Mouse (Mus musculus) CH12.LX (cell line): ENCODE results near the gene Scn9a. TPM values are rescaled to one million over a fixed set of nuclear protein-coding genes. Genes with fewer than 3 reads are reported as not detected.

Source experiments
- DNase-seq: peaks from one replicate; pipeline ENCODE4 v3.0.0-alpha.2; 2013; ENCODE audit errors: extremely low read depth
- H3K27ac ChIP-seq: 2 replicates; pipeline ENCODE4 v1.5.1; 2012; ENCODE audit warnings: low read depth, mild to moderate bottlenecking, control low read depth, moderate library complexity; ENCODE audit not compliant: insufficient read depth
- H3K27me3 ChIP-seq: replicated peaks from 2 replicates; pipeline ENCODE3; 2012; ENCODE audit warnings: inconsistent platforms
- H3K36me3 ChIP-seq, 2 experiments: replicated peaks in 1 of 2; 2 replicates each; pipeline versions ENCODE3 to v1.6.1; 2012; ENCODE audit warnings: inconsistent platforms in 1 of 2, low read length in 1 of 2, mild to moderate bottlenecking in 1 of 2, mixed read lengths in 1 of 2, moderate library complexity in 1 of 2; ENCODE audit not compliant: control insufficient read depth in 1 of 2, insufficient read depth in 1 of 2
- H3K4me1 ChIP-seq, 2 experiments: 2 replicates each; pipeline ENCODE4 v1.6.1; 2012; ENCODE audit warnings: inconsistent platforms in 1 of 2, moderate library complexity in 1 of 2; ENCODE audit not compliant: insufficient read depth in 2 of 2, control insufficient read depth in 1 of 2
- H3K4me2 ChIP-seq: 2 replicates; pipeline ENCODE4 v1.6.1; 2012; ENCODE audit warnings: low read depth, mild to moderate bottlenecking, control low read depth; ENCODE audit not compliant: poor library complexity, insufficient read depth, severe bottlenecking
- H3K4me3 ChIP-seq, 3 experiments: fragments of 150-350 bp in 1 of 3; sonication (generic) in 1 of 3; replicated peaks in 1 of 3; 2 replicates each; pipeline versions ENCODE3 to v1.5.1; 2011 to 2012; ENCODE audit warnings: low read depth in 2 of 3, low read length in 2 of 3, mild to moderate bottlenecking in 2 of 3, moderate library complexity in 2 of 3, control low read depth in 1 of 3, improper control_type of control experiment in 1 of 3, inconsistent platforms in 1 of 3, mixed read lengths in 1 of 3; ENCODE audit not compliant: poor library complexity in 1 of 3
- H3K79me2 ChIP-seq: replicated peaks from 2 replicates; pipeline ENCODE4 v1.6.1; 2012; ENCODE audit warnings: mild to moderate bottlenecking, moderate library complexity; ENCODE audit not compliant: control insufficient read depth, poor library complexity, insufficient read depth, severe bottlenecking; ENCODE audit errors: extremely low read depth
- H3K9ac ChIP-seq: 2 replicates; pipeline ENCODE4 v1.6.1; 2012; ENCODE audit warnings: low read depth, mild to moderate bottlenecking, control low read depth, moderate library complexity; ENCODE audit not compliant: insufficient read depth
- H3K9me3 ChIP-seq: replicated peaks from 2 replicates; pipeline ENCODE3; 2012; ENCODE audit warnings: low read length, inconsistent platforms, mixed read lengths
- BHLHE40 ChIP-seq: IDR thresholded peaks from 2 replicates; pipeline ENCODE4 v1.6.1; 2011; ENCODE audit warnings: mild to moderate bottlenecking, low read depth, low read length, improper control_type of control experiment
- CHD1 ChIP-seq: IDR thresholded peaks from 2 replicates; pipeline ENCODE4 v1.6.1; 2012; ENCODE audit warnings: low read depth, low read length, improper control_type of control experiment, inconsistent platforms
- CTCF ChIP-seq, 2 experiments: IDR thresholded peaks in 1 of 2; conservative IDR thresholded peaks in 1 of 2; 2 replicates each; pipeline ENCODE4 v1.5.1; 2011 to 2012; ENCODE audit warnings: low read depth in 2 of 2, low read length in 2 of 2, improper control_type of control experiment in 1 of 2, inconsistent platforms in 1 of 2, mild to moderate bottlenecking in 1 of 2, moderate library complexity in 1 of 2
- HCFC1 ChIP-seq: IDR thresholded peaks from 2 replicates; pipeline ENCODE4 v1.6.1; 2012; ENCODE audit warnings: low read depth, mild to moderate bottlenecking, inconsistent platforms, low read length, improper control_type of control experiment
- IRF4 ChIP-seq: IDR thresholded peaks from 2 replicates; pipeline ENCODE4 v1.6.1; 2014; ENCODE audit warnings: low read depth, mild to moderate bottlenecking, inconsistent platforms, low read length, improper control_type of control experiment
- JUN ChIP-seq: IDR thresholded peaks from 2 replicates; pipeline ENCODE4 v1.6.1; 2011; ENCODE audit warnings: low read depth, mild to moderate bottlenecking, low read length, improper control_type of control experiment, moderate library complexity; ENCODE audit not compliant: insufficient read depth
- MAZ ChIP-seq: IDR thresholded peaks from 2 replicates; pipeline ENCODE4 v1.6.1; 2012; ENCODE audit warnings: low read depth, mild to moderate bottlenecking, inconsistent platforms, low read length, improper control_type of control experiment, moderate library complexity
- MEF2A ChIP-seq: IDR thresholded peaks from 2 replicates; pipeline ENCODE4 v1.6.1; 2014; ENCODE audit warnings: low read depth, mild to moderate bottlenecking, inconsistent platforms, low read length, improper control_type of control experiment, borderline replicate concordance
- MXI1 ChIP-seq: IDR thresholded peaks from 2 replicates; pipeline ENCODE4 v1.6.1; 2011; ENCODE audit warnings: mild to moderate bottlenecking, low read depth, low read length, improper control_type of control experiment
- NRF1 ChIP-seq: IDR thresholded peaks from 2 replicates; pipeline ENCODE4 v1.6.1; 2014; ENCODE audit warnings: low read depth, mild to moderate bottlenecking, inconsistent platforms, low read length, improper control_type of control experiment, moderate library complexity
- TBP ChIP-seq: conservative IDR thresholded peaks from 2 replicates; pipeline ENCODE4 v1.6.1; 2011; ENCODE audit warnings: low read depth, low read length, improper control_type of control experiment
- USF1 ChIP-seq: IDR thresholded peaks from 2 replicates; pipeline ENCODE4 v1.6.1; 2014; ENCODE audit warnings: low read depth, mild to moderate bottlenecking, inconsistent platforms, low read length, improper control_type of control experiment
- USF2 ChIP-seq: conservative IDR thresholded peaks from 2 replicates; pipeline ENCODE4 v1.6.1; 2011; ENCODE audit warnings: low read depth, low read length, improper control_type of control experiment
- ZC3H11A ChIP-seq: IDR thresholded peaks from 2 replicates; pipeline ENCODE4 v1.6.1; 2012; ENCODE audit warnings: low read depth, mild to moderate bottlenecking, inconsistent platforms, low read length, improper control_type of control experiment
- dilution Hi-C: fragments of 300-500 bp; cut with MboI; formaldehyde crosslinking; loops from 2 replicates; pipeline ENCODE4 v1.14.3; 2020; ENCODE audit warnings: low sequenced_read_pairs; ENCODE audit not compliant: extremely low pct_unique_long_range_greater_than_20kb, extremely low pct_ligation_motif_present
- in situ Hi-C: fragments of 300-500 bp; cut with MboI; formaldehyde crosslinking; loops from 3 replicates; pipeline ENCODE4 v1.14.3; 2019; ENCODE audit warnings: low sequenced_read_pairs, low pct_ligation_motif_present, low pct_unique_long_range_greater_than_20kb, mixed read lengths
- polyA plus RNA-seq: library from polyadenylated mRNA; unstranded; fragments of >175 nt; gene quantifications from 2 replicates; pipeline ENCODE4 v1.2.1, GENCODE M21; 2012; ENCODE audit warnings: low read depth; ENCODE audit not compliant: insufficient read length
- total RNA-seq, 2 experiments: library from RNA; depleted of rRNA; stranded (reverse); fragments of 300-350 nt in 1 of 2; fragments of >200 nt in 1 of 2; gene quantifications; 2 replicates each; pipeline ENCODE4 v1.2.3; 2012 to 2014

Gene Scn9a
- total and polyA plus RNA-seq, 3 experiments: not detected

GRCm38 (mm10) chr2:66462458-66462857 lies 172.3 kb downstream of the Scn9a start:
- H3K4me2 ChIP-seq: no peak overlapping the region

GRCm38 (mm10) chr2:66440711-66441110 lies 194.1 kb downstream of the Scn9a start, which contains the start of gene Scn1a:
Gene Scn1a, minus strand, starts transcription at chr2:66440840.
- Histone ChIP-seq H3K4me3 (no peak within 1 kb of the TSS), H3K4me2 (no peak within 1 kb of the TSS)
- no peak for TF ChIP-seq ZC3H11A
- TF ChIP-seq MEF2A: no peak
- TF ChIP-seq HCFC1: no peak
- TF ChIP-seq IRF4: no peak
- TF ChIP-seq NRF1: no peak
- no peak for TF ChIP-seq USF1
- TF ChIP-seq CHD1: no peak
- no peak for TF ChIP-seq BHLHE40
- no peak for TF ChIP-seq JUN

More at GRCm38 (mm10) chr2:66462458-66462857, 172.3 kb downstream of the Scn9a start:
- Histone ChIP-seq H3K4me1 (no peaks in the 10 kb centered on the region), H3K4me3 (no peak overlapping the region), H3K36me3 (no peaks in the 10 kb centered on the region), H3K9me3 (peaks cover 18% of the 10 kb centered on the region), H3K27me3 (no peaks in the 10 kb centered on the region), H3K9ac (no peak overlapping the region), H3K79me2 (no peaks in the 10 kb centered on the region), H3K27ac (no peak overlapping the region)
- TF ChIP-seq CTCF (conservative IDR thresholded peaks at IDR 0.05 in 1 of 2, IDR thresholded peaks at IDR 0.05 in 1 of 2; ENCODE audit: low read depth in 2 of 2, low read length in 2 of 2): peak in 1 of 2 experiments; percentile 1; a peak in 1 of 4 replicates
- no peak for TF ChIP-seq MEF2A
- DNase-seq: no peak
- dilution Hi-C loops: no loop called here
- in situ Hi-C loops: no loop called here

GRCm38 (mm10) chr2:66439764-66440471 lies 194.8 kb downstream of the Scn9a start:
- H3K4me2 ChIP-seq: no peak overlapping the region
- no peak overlapping the region for H3K4me3 ChIP-seq
- in situ Hi-C loops: no loop called here

More at GRCm38 (mm10) chr2:66440711-66441110, 194.1 kb downstream of the Scn9a start, which contains the start of gene Scn1a:
- H3K27ac ChIP-seq: no peak within 1 kb of the TSS
- H3K36me3 ChIP-seq: no peaks in the 10 kb centered on the region
- no peaks in the 10 kb centered on the region for H3K27me3 ChIP-seq
- dilution Hi-C loops: no loop called here
- in situ Hi-C loops: no loop called here
- DNase-seq: no peak
- H3K9ac ChIP-seq: no peak within 1 kb of the TSS
- no peaks in the 10 kb centered on the region for H3K4me1 ChIP-seq
- peaks cover 14% of the 10 kb centered on the region for H3K9me3 ChIP-seq
- no peaks in the 10 kb centered on the region for H3K79me2 ChIP-seq

More at GRCm38 (mm10) chr2:66439764-66440471, 194.8 kb downstream of the Scn9a start:
- Histone ChIP-seq H3K4me1 (no peaks in the 10 kb centered on the region), H3K27me3 (no peaks in the 10 kb centered on the region), H3K9ac (no peak overlapping the region), H3K79me2 (no peaks in the 10 kb centered on the region), H3K9me3 (peaks cover 14% of the 10 kb centered on the region), H3K36me3 (no peaks in the 10 kb centered on the region), H3K27ac (no peak overlapping the region)
- TF ChIP-seq USF2: no peak
- TF ChIP-seq MXI1: no peak
- no peak for TF ChIP-seq TBP
- no peak for TF ChIP-seq MAZ
- TF ChIP-seq ZC3H11A: no peak
- dilution Hi-C loops: no loop called here
- no peak for DNase-seq
